Mouse (Mus musculus): ENCODE measurements around the gene Tmem136.
"Not testable (repeated sequence)": the region's sequence is repeated elsewhere in the genome, so short reads cannot be mapped to it uniquely, and the experiment has no call there.

Gene Tmem136

DNA sequence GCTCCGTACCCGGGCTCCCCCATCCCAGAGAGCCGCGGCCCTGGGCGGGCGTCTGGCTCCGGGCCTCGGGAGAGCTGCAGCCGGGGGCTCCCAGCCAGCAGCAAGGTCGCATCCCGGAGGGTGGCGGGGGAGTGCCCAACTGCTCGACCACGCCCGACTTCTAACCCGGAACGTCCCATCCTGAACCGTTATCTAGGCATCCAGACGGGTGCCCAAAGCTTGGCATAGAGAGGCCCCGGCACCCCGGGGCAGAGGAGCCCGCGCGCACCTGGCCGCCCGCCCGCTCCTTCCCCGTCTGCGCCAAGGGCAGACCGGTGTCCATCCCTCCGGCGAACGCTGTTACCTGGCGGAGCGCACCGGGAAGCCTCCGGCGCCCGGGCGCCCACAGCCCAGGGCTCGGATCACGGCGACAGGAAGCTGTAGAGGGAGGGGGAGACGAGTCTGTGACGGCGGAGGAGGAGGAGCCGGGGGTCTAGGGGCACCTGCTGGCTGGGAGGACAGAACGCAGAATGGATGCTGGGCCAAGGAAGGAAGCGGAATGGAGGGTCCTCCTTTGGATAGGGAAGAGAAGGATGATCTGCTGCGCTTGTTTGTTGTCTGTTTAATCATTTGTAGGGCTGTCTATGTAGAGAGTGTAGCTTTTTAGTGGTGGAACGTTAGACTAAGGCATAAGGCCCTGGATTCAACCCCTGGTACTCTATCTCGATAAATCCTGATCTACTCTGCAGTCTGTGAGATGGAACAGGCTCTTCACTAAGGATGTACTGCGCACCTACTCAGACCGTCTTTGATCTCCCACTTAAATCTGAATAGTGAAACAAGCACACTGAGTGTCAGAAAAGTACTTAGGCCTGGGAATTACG lies at the start of gene Tmem136:
Gene Tmem136 (minus strand): TSS at position 437 of the 863 bp plus-strand sequence.
- peak; percentile 85 for DNase-seq

DNA sequence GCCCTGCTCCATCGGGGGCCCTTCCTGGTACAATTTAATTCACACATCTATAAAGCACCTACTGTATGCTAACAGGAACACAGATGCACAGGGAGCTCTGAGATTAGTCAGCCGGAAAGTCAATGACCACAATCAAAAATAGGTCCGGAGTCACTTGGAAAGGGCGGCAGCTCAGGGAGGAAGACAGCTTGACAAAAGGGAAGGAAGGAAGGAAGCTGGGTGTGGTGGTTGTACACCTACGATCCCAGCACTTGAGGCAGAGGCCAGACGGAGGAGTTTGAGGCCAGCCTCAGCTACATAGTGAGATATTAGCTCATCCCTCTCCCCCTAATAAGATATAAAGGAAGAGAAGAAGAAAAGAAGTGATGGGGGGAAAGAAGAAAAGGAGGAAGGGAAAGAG lies 39.6 kb upstream of the Tmem136 start:
- DNase-seq = no peak

DNA sequence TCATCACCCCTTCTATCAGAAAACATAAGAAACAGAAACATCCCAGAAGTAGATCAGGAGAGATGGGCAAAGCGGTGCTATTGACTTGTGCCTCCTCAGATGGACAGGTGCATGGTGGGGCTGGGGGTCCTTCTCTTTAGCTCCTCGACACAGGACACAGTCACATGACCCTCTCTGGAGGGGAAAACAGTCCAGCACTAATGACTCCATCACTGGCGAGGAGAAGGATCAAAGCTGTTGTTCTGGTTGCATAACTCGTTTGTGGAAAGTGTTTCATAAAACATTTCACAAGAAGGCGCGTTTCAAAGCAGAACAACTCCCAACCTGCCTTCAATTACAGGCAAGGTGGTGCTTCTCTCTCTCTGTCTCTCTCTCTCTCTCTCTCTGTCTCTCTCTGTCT lies 35.4 kb upstream of the Tmem136 start:
- DNase-seq = no peak

DNA sequence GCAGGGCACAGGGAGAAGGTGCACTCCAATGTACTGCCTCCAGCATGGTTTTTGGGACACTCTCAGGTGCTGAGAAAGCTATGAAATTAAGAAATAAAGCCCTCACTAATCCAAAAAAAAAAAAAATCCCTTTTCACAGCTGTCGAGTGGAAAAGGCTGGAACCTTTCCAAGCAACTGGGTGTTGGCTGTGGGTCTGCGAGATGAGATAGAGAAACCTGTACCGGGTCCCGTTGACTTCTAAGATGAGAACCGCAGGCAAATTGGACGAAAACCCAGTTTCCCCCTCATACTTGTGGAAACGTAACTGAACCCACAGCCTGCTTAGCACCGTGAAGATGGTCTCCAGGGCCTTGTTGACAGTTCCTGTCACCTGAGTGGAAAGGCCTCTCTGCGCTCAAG lies 34.6 kb upstream of the Tmem136 start:
- no peak for DNase-seq

DNA sequence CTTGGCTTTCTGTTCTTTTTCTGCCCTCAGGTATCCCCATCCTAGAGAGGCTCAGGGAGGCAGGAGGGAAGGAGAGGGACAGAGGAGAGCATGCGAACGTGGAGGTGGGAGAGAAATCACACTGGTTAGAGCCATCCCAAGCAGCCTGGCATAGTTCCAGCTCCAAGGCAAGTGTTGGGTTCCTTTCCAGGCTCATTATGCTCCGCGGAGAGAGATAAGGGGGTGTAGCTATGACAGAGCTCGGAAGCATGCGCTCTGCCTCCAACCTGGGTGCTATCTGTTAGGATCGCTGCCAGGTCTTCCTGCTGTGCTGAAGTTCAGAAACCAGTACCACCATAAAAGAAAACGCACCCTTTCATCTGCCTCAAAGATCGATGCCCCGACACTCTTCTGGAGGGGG lies 33.7 kb upstream of the Tmem136 start:
- peak in 1 of 2 experiments; percentile 48 for DNase-seq

DNA sequence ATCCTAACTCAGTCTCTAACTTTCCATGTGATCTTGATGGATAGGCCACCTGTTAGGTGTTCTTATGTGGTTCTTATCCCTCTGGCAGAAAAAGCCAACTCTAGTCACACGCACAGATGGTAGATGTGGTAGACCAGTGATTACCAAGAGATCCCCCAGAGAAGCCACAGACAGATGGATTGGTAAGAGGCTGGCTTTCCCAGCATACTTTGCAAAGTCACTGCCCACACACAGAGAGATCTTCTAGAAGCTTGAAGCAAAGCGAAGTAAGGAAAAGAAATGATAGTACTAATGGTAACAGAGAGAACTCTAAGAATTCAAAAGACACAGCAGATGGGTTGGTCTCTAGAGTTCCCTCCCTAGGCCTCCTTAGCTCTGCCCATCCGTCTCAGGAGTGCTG lies 33.1 kb upstream of the Tmem136 start:
- no peak for DNase-seq

DNA sequence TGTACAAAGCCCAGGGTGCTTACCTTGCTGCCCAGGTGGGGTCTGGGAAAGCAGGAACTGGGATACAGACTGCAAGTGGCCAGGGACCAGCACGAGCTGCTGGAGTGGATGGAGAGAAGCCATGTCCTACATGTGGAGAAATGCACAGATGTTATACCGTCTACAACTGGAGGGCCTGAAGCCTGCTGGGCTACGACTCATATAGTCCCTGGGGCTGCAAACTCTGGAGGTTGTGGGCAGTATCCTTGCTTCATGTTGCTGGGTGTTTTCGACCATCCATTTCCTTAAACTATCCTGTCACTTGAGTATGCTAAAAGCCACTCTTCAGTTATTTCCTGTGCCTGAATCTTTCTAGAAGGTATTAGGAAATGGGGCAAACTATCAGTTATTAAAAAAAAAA lies 28.8 kb upstream of the Tmem136 start:
- no peak for DNase-seq

DNA sequence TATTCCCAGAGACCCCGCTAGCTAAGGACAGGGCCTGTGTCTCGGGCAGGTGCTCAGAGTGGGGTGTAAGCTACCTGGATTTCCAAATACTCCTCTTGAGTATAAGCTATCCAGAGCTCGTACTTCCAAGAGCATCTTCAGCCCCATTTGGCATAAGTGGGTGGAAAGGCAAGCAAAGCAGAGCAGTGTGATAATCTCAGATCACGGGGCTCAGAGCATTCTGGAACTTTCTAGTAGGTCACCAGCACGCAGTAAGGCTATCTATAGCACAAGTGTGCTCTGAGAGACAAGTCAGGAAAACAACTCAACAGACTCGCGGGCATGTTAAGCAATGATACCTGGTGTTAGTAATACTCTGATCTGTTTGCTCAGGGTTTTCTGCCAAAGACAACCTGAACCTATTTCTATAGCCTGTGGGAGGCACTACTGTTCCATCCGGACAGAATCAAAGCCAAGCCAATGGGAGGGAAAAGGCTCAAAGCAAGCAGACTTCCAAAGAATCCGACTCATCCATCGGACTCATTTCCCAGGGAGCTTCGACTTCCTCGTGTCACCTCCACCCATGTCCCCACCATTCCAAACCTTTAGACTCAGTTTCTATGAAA lies 27.9 kb upstream of the Tmem136 start:
- no peak for DNase-seq

DNA sequence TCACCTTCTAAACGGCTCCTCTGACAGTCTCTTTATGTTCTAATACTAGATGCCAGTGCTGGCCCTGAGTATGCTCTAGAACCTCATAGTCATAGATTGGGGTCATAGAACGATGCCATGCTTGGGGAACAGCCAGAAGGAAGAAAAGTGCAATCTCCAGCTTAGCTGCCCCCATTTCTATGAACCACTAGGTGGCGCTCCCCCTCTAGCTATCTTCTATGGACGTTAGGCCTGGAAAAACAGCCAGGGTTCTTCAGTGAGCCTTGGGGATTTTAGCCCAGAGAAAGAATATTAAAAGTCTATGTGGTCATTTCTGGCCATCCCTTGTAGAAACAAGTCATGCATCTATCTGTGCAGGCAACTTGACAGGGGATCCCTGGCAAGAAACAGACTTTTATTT lies 25.5 kb upstream of the Tmem136 start:
- peak; percentile 61 to 81 for DNase-seq

DNA sequence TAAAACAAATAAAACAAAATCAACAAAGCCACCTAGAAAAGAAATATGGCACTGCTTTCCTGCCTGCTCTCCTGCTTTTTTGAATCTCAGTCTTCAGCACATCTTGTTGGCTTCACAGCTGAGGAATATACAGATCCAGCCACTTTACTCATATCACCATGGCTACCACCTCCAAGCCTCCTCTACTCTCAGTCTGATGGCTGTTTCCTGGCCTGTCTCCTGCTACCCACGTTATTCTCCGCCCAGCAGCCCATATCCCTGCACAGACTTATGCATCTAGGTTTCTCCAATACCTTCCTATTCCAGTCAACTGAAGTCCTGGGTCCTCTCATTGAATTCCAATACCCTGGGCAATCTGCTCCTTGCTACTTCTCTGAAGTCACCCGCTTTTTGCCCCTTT lies 17.2 kb upstream of the Tmem136 start:
- no peak for DNase-seq

DNA sequence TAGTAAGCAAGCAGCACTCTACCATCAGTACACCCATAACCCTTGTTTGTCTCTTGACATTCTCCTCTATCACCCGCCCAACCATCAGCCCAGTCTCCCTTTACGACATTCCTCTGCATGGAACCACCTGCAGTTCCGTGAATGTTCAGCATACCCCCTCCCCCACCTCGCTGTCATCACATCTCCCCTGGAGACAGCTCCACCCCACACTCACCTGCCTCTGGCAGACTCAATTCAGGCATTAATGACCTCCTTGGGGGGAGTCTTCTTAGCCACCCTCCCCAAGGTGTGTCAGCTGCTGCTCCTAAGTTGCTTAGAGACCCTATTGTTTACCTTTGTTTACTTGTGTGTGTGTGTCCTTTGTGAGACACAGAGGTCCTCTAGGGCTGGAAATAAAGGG lies 16.0 kb upstream of the Tmem136 start:
- no peak for DNase-seq

DNA sequence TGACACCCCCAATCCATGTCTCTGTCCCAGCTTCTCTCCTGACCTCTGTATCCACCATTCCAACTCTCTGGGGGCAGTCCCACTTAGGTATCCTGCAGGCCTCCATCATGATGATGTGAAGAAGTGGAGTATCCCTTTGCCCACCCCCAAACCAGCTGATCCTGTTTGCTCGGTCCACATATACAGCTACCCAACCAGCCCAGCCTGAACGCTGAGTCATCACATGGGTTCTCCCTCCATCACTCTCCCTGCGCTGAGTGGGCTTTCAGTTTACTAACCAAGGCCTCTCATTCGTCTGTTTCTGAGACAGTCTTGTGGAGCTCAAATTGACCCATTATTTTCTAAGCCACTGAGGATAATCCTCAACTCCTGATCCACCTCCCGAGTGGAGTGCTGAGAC lies 15.6 kb upstream of the Tmem136 start:
- no peak for DNase-seq

DNA sequence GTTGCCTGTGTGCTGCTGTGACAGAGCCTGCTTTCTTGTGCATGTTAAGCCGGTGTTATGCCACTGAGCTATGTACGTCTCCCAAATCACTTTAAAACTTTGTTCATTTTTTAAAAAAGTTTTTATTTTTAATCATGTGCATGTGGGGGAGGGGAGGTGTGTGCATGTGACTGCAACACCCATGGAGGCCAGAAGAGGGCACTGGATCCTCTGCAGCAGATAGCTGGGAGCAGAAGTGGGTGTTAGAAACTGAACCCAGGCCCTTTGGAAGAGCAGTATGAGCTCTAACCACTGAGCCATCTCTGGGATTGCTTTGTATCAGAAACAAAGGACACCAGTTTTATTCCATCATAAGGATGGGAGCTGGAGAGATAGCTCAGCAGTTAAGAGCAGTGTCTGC lies 14.3 kb upstream of the Tmem136 start:
- no peak for DNase-seq

DNA sequence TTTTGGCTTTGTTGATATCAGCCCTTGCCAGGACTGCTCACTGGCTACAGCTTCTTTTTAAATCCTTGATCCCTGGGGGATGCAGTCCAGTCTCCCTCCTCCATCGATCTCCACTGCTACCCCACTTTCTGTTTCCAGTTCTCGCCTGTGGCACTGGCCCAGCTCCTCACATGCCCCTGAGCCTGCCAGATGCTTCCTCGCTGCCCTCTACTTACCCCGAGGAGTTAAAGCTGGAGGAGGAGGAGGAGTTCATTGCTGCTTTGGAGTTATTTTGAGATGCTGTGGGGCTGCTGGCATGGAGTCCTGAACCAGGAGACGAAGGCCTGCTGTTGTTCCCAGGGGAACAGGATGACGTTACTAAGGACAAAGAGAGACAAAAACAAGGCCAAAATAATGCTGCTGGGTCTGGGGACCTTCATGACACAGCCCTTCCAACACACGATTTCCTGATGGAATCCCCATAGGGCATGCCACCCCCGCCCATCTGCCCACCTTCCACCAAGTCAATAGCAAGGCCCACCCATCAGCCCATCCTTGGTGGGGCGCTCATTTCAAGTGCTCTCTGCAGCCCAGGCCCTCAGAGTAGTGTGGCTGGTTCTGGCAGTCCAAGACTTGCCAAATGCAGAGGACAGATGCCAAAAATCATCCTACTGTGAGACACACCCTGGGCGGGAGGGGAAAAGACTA lies 10.9 kb upstream of the Tmem136 start:
- peak in 1 of 2 experiments; percentile 33 for DNase-seq

DNA sequence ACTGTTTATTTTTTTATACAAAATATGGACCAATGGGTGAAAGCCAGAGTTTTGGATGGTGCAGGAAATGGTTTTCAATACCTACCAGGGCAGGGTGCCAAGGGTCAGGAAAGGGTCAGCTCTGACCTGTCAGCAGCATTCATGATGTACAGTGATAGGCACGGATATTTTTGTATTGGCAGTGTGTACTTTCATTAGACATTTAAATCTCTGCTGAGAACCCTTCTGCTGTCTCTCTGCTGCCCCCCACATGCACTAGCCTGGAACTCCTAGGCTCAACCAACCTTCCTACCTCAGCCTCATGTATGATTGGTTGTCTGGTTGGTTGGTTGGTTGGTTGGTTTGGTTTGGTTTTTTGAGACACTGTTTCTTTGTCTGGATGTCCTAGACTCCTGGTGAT lies 6.0 kb upstream of the Tmem136 start:
- DNase-seq = no peak

DNA sequence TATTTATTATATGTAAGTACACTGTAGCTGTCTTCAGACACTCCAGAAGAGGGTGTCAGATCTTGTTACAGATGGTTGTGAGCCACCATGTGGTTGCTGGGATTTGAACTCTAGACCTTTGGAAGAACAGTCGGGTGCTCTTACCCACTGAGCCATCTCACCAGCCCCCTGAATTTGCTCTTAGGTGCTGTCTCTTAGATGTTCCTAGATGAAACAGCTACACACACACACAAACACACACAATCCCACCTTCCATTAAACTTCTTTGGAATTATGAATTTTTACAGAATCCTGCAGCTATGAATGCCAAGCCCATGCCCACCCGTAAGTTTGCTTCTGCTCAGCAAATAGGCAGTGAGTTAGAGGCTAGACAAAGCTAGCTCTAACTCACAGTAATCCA lies 5.6 kb upstream of the Tmem136 start:
- not testable (repeated sequence) for DNase-seq

DNA sequence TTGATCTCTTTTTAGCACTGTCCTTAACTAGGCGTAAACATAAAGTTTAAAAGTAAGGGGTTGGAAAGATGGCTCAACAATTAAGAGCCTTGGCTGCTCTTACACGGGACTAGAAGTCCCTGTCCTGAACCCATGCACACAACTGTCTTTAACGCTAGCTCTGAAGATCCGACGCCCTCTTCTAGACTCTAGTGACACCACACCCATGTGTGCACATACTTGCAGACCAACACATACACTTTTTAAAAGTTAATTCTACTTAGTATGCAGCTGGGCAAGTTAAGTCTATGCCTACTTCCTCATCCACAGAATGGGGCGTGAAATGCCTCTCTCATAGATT lies 597 bp upstream of the Tmem136 start:
- no peak for DNase-seq

DNA sequence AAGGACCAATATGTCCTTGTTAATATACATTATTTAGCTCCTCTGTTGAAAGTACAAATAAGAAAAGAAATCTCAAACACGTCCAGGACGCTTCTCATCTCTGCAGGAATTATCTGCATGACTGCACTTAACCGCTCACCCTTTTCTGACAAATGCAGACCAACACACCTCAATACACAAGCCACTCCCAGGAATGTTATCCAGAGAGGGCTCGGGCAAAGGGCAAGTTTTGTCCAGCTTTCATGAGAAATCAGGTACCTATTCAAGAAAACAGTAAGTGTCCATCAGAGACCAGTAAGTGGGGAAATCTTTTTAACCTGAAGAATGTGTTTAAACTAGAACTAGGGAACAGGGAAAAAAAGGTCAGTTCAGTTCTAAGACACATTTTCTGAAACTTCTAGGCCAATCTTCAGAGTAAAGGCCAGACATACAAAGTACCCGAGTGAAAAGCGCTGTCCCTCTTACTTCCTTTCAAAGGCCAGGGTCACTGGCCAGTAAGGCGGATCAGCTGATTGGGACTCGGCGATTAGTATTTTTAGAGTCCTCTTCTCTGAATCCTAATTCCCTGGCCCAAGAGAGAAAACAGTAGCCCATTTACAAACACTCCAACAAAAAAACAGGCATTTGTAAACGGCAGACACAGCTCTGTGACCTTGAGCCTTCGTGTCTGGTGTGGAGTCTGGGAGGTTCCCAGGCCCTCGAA lies 788 bp downstream of the Tmem136 start:
- DNase-seq = peak in 1 of 2 experiments; percentile 21

DNA sequence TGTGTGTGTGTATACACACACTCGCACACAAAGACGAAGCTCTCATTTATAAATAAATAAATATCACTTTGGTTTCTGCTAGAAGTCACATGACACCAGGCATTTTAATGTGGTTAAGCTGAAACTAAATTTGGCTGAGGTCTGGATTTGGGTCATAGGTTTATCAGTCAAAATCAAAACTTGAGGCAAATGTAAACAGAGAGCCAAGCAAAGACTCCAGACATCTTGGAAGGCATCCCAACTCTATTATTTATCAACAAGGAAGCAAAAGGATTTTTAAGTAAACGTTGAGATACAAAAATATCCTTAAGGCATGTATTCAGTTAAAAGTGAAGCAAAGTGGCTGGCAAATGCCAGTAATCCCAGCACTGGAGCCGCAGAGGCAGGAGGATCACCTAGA lies 1.5 kb downstream of the Tmem136 start:
- DNase-seq = no peak

DNA sequence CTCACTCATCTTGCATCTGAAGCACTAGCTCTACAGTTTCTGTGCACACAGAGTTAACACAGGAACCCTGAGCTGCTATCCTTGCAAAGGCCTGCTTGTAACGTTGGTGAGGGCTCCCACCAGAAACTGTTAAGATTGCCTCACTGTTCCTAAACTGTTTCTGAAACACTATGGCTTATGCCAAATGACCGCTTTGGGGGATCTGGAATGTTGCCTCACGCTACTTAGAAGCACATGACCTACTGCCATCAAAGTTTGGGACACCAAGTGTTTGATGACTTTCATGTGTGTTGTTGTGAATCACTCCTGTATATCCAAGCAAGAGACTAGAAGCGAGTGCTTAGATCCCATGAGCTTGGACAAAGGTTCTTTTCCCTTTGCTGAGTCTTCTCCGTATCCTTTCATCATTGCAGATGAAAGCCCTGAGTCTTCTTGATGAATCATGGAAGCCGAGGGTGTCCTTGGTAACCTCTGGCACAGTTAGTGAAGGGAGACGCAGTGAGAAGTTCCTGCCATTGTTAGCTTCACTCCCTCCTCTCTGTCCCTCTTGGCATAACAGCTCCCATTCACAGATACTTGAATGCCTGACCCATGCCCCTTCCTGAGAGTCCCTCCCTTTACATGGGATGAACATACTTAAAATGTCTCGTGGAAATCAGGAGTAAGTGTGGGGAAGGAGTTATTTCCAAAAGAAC lies 5.9 kb downstream of the Tmem136 start:
- no peak for DNase-seq

DNA sequence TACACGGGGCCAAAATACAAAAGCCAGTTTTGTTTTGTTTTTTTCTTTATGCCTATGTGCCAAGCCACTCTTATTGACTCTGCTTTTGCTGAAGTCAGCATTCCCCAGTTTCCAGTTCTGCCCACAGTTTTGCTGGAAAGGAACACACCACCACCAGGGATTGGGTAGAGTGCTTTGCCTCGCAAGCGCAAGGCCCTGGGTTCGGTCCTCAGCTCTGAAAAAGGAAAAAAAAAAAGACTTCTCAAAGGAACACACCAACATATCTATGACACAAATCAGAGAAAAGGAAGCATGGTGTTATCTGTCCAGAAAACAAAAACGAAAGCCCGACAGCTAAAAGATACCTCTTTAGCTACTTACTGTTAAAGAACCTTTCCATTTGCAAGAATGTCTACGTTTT lies 7.2 kb downstream of the Tmem136 start:
- DNase-seq = no peak

DNA sequence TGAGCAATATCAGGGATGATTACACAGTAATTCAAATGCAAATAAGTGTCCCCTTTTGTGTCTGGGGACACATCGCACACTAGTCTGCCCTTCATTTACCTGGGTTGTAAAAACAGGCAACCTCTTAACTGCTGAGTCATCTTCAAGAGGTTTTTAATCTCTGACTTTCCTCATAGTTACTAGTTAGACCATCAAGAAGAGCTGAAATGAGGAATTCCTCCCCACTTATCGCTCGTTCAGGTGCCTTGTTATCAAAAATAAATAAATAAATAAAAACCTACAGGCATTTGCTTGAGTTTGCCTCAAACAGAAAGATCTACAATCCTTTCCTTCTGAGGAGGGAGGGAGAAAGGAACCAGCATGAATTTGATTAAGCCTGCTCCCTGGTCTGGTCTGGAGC lies 7.6 kb downstream of the Tmem136 start:
- no peak for DNase-seq

DNA sequence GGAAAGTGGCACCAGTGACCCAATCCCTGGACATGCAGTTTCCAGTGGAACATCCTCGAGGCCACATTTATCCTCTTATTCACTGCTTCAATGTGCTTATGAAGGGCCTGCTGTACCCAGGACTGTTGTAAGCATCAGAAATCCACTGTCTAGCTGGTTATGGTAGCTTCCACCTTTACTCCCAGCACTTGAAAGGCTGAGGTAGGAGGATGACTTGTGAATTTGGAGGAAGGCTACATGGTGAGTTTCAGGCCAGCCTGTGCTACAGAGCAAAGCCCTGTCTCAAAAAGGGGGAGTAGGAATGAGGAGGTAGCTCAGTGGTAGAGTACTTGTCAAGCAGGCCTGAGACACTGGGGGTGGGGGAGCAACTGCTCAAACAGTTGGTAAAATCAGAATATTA lies 8.3 kb downstream of the Tmem136 start:
- DNase-seq = no peak
